Mouse (Mus musculus): ENCODE results near the gene Tmem108. TPM values are rescaled to one million over a fixed set of nuclear protein-coding genes. Genes with fewer than 3 reads are reported as not detected.

Gene Tmem108
- polyA plus RNA-seq, 1 experiment from 2014 or later = 14.2 TPM

GRCm38 (mm10) chr9:103707000-103707790 is 54.4 kb downstream of the Tmem108 start:
- no peak overlapping the region for H3K9ac ChIP-seq (replicated peaks; ENCODE audit: low read length)

GRCm38 (mm10) chr9:103705717-103706116 is 55.9 kb downstream of the Tmem108 start:
- ATAC-seq (replicated peaks; ENCODE audit: insufficient number of reproducible peaks, low FRiP score, low TSS enrichment, low read depth) (no peak), DNase-seq (ENCODE audit: low spot score) (no peak)
- Histone ChIP-seq H3K36me3 (replicated peaks; ENCODE audit: control insufficient read depth, insufficient read depth, low read depth, low read length) (no peaks in the 10 kb centered on the region), H3K4me1 (ENCODE audit: control insufficient read depth, insufficient read depth, low read length) (no peaks in the 10 kb centered on the region), H3K27ac (replicated peaks; ENCODE audit: low read depth, low read length) (no peak overlapping the region), H3K9ac (replicated peaks; ENCODE audit: low read length) (no peak overlapping the region), H3K4me2 (ENCODE audit: low read depth, low read length) (no peak overlapping the region), H3K4me3 (ENCODE audit: low read depth, low read length) (no peak overlapping the region), H3K9me3 (replicated peaks; ENCODE audit: control insufficient read depth, low read length) (no peaks in the 10 kb centered on the region), H3K27me3 (ENCODE audit: control insufficient read depth, insufficient read depth, low read length) (no peaks in the 10 kb centered on the region)
- WGBS = 94% methylated on average over 4 of the region's 4 CpGs

More at GRCm38 (mm10) chr9:103707000-103707790, 54.4 kb downstream of the Tmem108 start:
- no peak overlapping the region for H3K4me2 ChIP-seq (ENCODE audit: low read depth, low read length)
- no peak for ATAC-seq (replicated peaks; ENCODE audit: insufficient number of reproducible peaks, low FRiP score, low TSS enrichment, low read depth)
- H3K4me3 ChIP-seq (ENCODE audit: low read depth, low read length) = no peak overlapping the region
- H3K4me1 ChIP-seq (ENCODE audit: control insufficient read depth, insufficient read depth, low read length) = no peaks in the 10 kb centered on the region
- H3K27me3 ChIP-seq (ENCODE audit: control insufficient read depth, insufficient read depth, low read length) = no peaks in the 10 kb centered on the region
- WGBS = 77% methylated on average over 8 of the region's 8 CpGs
- H3K27ac ChIP-seq (replicated peaks; ENCODE audit: low read depth, low read length) = no peak overlapping the region
- no peak for DNase-seq (ENCODE audit: low spot score)
- no peaks in the 10 kb centered on the region for H3K9me3 ChIP-seq (replicated peaks; ENCODE audit: control insufficient read depth, low read length)
- no peaks in the 10 kb centered on the region for H3K36me3 ChIP-seq (replicated peaks; ENCODE audit: control insufficient read depth, insufficient read depth, low read depth, low read length)

- Histone ChIP-seq H3K4me1 (ENCODE audit: control insufficient read depth, insufficient read depth, low read length) (no peaks in the 10 kb centered on the region), H3K9me3 (replicated peaks; ENCODE audit: control insufficient read depth, low read length) (no peaks in the 10 kb centered on the region), H3K27ac (replicated peaks; ENCODE audit: low read depth, low read length) (no peak overlapping the region), H3K36me3 (replicated peaks; ENCODE audit: control insufficient read depth, insufficient read depth, low read depth, low read length) (no peaks in the 10 kb centered on the region), H3K27me3 (ENCODE audit: control insufficient read depth, insufficient read depth, low read length) (no peaks in the 10 kb centered on the region), H3K9ac (replicated peaks; ENCODE audit: low read length) (no peak overlapping the region), H3K4me3 (ENCODE audit: low read depth, low read length) (no peak overlapping the region), H3K4me2 (ENCODE audit: low read depth, low read length) (no peak overlapping the region)
- DNase-seq (ENCODE audit: low spot score) = no peak
- 88% methylated on average over 16 of the region's 16 CpGs for WGBS
- ATAC-seq (replicated peaks; ENCODE audit: insufficient number of reproducible peaks, low FRiP score, low TSS enrichment, low read depth) = no peak
Observed at GRCm38 (mm10) chr9:103703014-103703413, 58.6 kb downstream of the Tmem108 start.

GRCm38 (mm10) chr9:103702452-103702851 is 59.2 kb downstream of the Tmem108 start:
- no peak for ATAC-seq (replicated peaks; ENCODE audit: insufficient number of reproducible peaks, low FRiP score, low TSS enrichment, low read depth)

GRCm38 (mm10) chr9:103701448-103701847 is 60.2 kb downstream of the Tmem108 start:
- Histone ChIP-seq H3K36me3 (replicated peaks; ENCODE audit: control insufficient read depth, insufficient read depth, low read depth, low read length) (no peaks in the 10 kb centered on the region), H3K4me3 (ENCODE audit: low read depth, low read length) (no peak overlapping the region), H3K9ac (replicated peaks; ENCODE audit: low read length) (no peak overlapping the region), H3K4me1 (ENCODE audit: control insufficient read depth, insufficient read depth, low read length) (no peaks in the 10 kb centered on the region), H3K9me3 (replicated peaks; ENCODE audit: control insufficient read depth, low read length) (no peaks in the 10 kb centered on the region), H3K4me2 (ENCODE audit: low read depth, low read length) (no peak overlapping the region), H3K27ac (replicated peaks; ENCODE audit: low read depth, low read length) (no peak overlapping the region), H3K27me3 (ENCODE audit: control insufficient read depth, insufficient read depth, low read length) (no peaks in the 10 kb centered on the region)
- 77% methylated on average over 4 of the region's 4 CpGs for WGBS
- DNase-seq (ENCODE audit: low spot score) = no peak
- ATAC-seq (replicated peaks; ENCODE audit: insufficient number of reproducible peaks, low FRiP score, low TSS enrichment, low read depth) = no peak

More at GRCm38 (mm10) chr9:103702452-103702851, 59.2 kb downstream of the Tmem108 start:
- H3K9ac ChIP-seq (replicated peaks; ENCODE audit: low read length) = no peak overlapping the region
- H3K27me3 ChIP-seq (ENCODE audit: control insufficient read depth, insufficient read depth, low read length) = no peaks in the 10 kb centered on the region
- H3K9me3 ChIP-seq (replicated peaks; ENCODE audit: control insufficient read depth, low read length) = no peaks in the 10 kb centered on the region
- no peak overlapping the region for H3K27ac ChIP-seq (replicated peaks; ENCODE audit: low read depth, low read length)
- no peak overlapping the region for H3K4me2 ChIP-seq (ENCODE audit: low read depth, low read length)
- 86% methylated on average over 5 of the region's 5 CpGs for WGBS
- no peak for DNase-seq (ENCODE audit: low spot score)
- no peaks in the 10 kb centered on the region for H3K4me1 ChIP-seq (ENCODE audit: control insufficient read depth, insufficient read depth, low read length)
- no peaks in the 10 kb centered on the region for H3K36me3 ChIP-seq (replicated peaks; ENCODE audit: control insufficient read depth, insufficient read depth, low read depth, low read length)
- H3K4me3 ChIP-seq (ENCODE audit: low read depth, low read length) = no peak overlapping the region

- no peaks in the 10 kb centered on the region for H3K27me3 ChIP-seq (ENCODE audit: control insufficient read depth, insufficient read depth, low read length)
- 88% methylated on average over 1 of the region's 1 CpGs for WGBS
- no peaks in the 10 kb centered on the region for H3K36me3 ChIP-seq (replicated peaks; ENCODE audit: control insufficient read depth, insufficient read depth, low read depth, low read length)
- H3K4me3 ChIP-seq (ENCODE audit: low read depth, low read length) = no peak overlapping the region
- H3K4me2 ChIP-seq (ENCODE audit: low read depth, low read length) = no peak overlapping the region
- ATAC-seq (replicated peaks; ENCODE audit: insufficient number of reproducible peaks, low FRiP score, low TSS enrichment, low read depth) (no peak), DNase-seq (ENCODE audit: low spot score) (no peak)
- no peaks in the 10 kb centered on the region for H3K9me3 ChIP-seq (replicated peaks; ENCODE audit: control insufficient read depth, low read length)
- no peak overlapping the region for H3K27ac ChIP-seq (replicated peaks; ENCODE audit: low read depth, low read length)
- H3K9ac ChIP-seq (replicated peaks; ENCODE audit: low read length) = no peak overlapping the region
- no peaks in the 10 kb centered on the region for H3K4me1 ChIP-seq (ENCODE audit: control insufficient read depth, insufficient read depth, low read length)
Observed at GRCm38 (mm10) chr9:103700240-103700639, 61.4 kb downstream of the Tmem108 start.

- Histone ChIP-seq H3K4me1 (ENCODE audit: control insufficient read depth, insufficient read depth, low read length) (no peaks in the 10 kb centered on the region), H3K9ac (replicated peaks; ENCODE audit: low read length) (no peak overlapping the region), H3K27me3 (ENCODE audit: control insufficient read depth, insufficient read depth, low read length) (no peaks in the 10 kb centered on the region), H3K4me2 (ENCODE audit: low read depth, low read length) (no peak overlapping the region), H3K4me3 (ENCODE audit: low read depth, low read length) (no peak overlapping the region), H3K27ac (replicated peaks; ENCODE audit: low read depth, low read length) (no peak overlapping the region), H3K9me3 (replicated peaks; ENCODE audit: control insufficient read depth, low read length) (no peaks in the 10 kb centered on the region), H3K36me3 (replicated peaks; ENCODE audit: control insufficient read depth, insufficient read depth, low read depth, low read length) (no peaks in the 10 kb centered on the region)
- ATAC-seq (replicated peaks; ENCODE audit: insufficient number of reproducible peaks, low FRiP score, low TSS enrichment, low read depth) (no peak), DNase-seq (ENCODE audit: low spot score) (no peak)
- WGBS = 86% methylated on average over 6 of the region's 6 CpGs
Observed at GRCm38 (mm10) chr9:103696967-103697366, 64.7 kb downstream of the Tmem108 start.

GRCm38 (mm10) chr9:103693826-103694225 is 67.8 kb downstream of the Tmem108 start:
- H3K36me3 ChIP-seq (replicated peaks; ENCODE audit: control insufficient read depth, insufficient read depth, low read depth, low read length) = no peaks in the 10 kb centered on the region
- DNase-seq (ENCODE audit: low spot score) (no peak), ATAC-seq (replicated peaks; ENCODE audit: insufficient number of reproducible peaks, low FRiP score, low TSS enrichment, low read depth) (no peak)
- H3K9me3 ChIP-seq (replicated peaks; ENCODE audit: control insufficient read depth, low read length) = no peaks in the 10 kb centered on the region
- no peaks in the 10 kb centered on the region for H3K27me3 ChIP-seq (ENCODE audit: control insufficient read depth, insufficient read depth, low read length)
- H3K9ac ChIP-seq (replicated peaks; ENCODE audit: low read length) = no peak overlapping the region
- H3K27ac ChIP-seq (replicated peaks; ENCODE audit: low read depth, low read length) = no peak overlapping the region
- no peak overlapping the region for H3K4me3 ChIP-seq (ENCODE audit: low read depth, low read length)
- H3K4me2 ChIP-seq (ENCODE audit: low read depth, low read length) = no peak overlapping the region
- H3K4me1 ChIP-seq (ENCODE audit: control insufficient read depth, insufficient read depth, low read length) = no peaks in the 10 kb centered on the region
